Mouse (Mus musculus): ENCODE data around the gene Mmd.
A peak's percentile ranks its signal among the peaks of the same experiment; 100 is the strongest.

Gene Mmd

DNA sequence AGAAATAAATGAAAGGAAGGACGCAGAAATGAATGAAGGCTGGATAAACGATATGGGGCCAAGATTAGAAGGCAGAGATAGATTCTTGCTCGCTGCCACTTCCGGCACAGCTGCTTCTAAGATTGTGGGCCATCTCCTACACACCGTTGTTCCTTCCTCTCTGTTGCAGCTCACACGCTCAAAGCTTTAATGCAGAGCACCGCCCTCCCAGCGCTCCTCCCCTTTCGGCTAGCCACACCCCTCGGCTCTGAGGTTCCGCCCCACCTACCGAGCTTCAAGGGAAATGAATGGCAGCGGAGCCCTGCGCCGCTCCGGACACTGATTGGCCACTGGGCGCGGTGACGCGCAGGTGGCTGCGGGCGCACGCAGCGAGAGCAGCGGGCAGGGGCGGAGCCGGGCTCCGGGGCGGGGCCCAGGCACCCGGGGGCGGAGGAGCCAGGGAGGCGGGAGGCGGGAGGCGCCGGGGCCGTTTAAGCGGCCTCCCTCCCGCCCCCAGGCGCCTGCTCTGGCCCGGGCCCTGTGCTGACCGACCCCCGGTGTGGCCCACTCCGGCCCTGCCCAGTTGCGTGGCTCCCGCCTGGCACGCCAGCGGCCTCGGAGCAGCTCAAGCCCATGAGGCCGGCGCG is at the start of gene Mmd:
TSS of gene Mmd (plus strand) at position 432 of the 626 bp plus-strand sequence.
- DNase-seq (ENCODE audit: low read depth, low spot score): peak; percentile 97

GRCm38 (mm10) chr11:90200826-90201225 is 48.4 kb upstream of the Mmd start:
- DNase-seq (ENCODE audit: low read depth, low spot score): no peak

GRCm38 (mm10) chr11:90214246-90214645 is 35.0 kb upstream of the Mmd start:
- DNase-seq (ENCODE audit: low read depth, low spot score): no peak

GRCm38 (mm10) chr11:90220022-90220645 is 29.1 kb upstream of the Mmd start:
- DNase-seq (ENCODE audit: low read depth, low spot score): no peak

GRCm38 (mm10) chr11:90220750-90221149 is 28.5 kb upstream of the Mmd start:
- DNase-seq (ENCODE audit: low read depth, low spot score): no peak

GRCm38 (mm10) chr11:90224914-90225470 is 24.3 kb upstream of the Mmd start:
- no peak for DNase-seq (ENCODE audit: low read depth, low spot score)

DNA sequence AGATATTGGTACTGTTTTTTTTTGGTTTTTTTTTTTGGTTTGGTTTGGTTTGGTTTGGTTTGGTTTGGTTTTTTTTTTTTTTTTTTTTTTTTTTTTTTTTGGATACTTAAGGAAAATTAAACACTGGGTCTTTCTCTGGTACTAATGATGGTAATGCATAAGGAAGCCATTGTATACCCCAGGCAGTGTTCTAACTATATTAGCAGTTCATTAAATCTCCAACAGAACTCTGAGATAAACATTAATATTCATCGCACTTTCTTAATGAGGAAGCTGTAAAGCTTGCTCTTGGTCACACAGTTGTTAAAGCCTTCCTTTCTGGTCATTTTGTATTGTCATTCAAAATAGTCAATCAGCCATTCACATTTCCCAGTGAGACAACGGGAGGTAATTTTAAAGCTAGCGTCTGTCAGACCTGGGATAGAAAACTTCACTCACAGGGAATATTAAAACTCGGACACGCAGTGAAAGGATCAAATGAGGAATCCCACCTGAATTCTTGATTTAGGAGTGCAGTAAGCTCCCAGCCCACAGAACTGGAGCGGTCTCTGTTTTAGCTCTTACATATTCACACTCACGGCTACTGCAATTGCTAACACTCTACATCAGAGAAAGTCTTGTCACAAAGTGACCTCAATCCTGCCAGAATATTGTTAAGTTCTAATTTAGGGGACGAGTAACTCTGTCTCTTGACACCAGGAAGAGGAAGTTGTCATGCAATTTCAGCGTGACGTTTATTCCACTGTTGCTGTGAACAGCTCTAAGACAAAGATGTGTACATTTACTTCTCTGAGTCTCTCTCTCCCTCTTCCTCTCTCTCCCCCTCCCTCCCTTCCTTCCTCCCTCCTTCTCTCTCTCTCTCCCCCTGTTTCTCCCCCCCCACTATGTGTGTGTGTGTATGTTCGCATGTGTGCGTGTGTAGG is 22.0 kb upstream of the Mmd start:
- DNase-seq (ENCODE audit: low read depth, low spot score): no peak

DNA sequence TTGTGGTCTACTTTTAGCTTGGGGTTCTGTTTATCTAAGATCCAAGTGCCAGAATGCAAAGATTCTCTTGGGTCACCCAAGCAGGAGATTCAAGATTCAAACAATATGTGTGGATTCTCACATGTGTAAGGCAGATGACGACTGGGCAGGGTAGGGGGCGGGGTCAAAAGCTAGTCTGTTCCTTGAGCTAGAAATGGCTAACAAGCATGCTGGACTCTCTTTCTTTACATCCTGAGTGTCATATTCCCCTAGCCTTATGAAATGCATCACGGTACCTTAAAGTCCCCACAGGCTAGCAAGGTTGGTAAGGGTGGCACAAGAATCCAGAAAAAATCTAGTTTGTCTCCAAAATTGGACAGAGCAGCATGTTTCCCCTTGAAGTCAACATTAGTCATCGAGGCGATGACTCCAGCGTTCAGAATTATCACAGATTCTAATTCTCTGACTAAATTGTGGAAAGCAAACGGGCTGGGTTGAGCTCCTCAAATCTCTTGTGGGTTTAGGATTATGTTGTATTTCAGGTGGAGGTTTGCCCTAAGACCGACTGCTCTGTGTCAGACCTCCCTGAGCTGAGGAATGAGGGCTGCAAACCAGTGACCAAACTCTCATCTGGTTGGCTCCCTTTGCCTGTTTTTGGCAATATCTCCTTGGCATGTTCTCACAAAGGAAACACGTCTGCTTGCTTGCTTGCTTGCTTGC is 20.9 kb upstream of the Mmd start:
- DNase-seq (ENCODE audit: low read depth, low spot score): no peak

- DNase-seq (ENCODE audit: low read depth, low spot score): no peak
Measured at GRCm38 (mm10) chr11:90229800-90230199, 19.5 kb upstream of the Mmd start.

DNA sequence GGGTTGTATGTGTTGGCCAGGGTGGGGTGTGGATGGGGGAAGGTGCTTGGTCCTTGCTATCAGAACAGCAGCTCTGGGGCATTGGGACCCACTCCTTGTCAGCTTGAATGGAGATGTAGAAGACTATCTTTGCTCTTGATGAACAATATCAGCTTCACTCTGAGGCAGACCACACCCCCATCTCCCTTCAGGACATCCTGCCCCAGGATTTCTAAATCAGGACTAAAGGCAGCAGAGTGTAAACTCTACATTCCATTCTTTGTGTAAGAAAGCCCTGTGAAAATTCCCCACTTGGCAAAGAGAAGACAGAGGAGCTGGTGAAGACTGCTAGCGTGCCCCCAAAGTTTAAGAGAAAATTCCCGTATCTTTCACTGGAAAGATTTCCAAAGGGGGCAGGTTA is 18.6 kb upstream of the Mmd start:
- no peak for DNase-seq (ENCODE audit: low read depth, low spot score)

DNA sequence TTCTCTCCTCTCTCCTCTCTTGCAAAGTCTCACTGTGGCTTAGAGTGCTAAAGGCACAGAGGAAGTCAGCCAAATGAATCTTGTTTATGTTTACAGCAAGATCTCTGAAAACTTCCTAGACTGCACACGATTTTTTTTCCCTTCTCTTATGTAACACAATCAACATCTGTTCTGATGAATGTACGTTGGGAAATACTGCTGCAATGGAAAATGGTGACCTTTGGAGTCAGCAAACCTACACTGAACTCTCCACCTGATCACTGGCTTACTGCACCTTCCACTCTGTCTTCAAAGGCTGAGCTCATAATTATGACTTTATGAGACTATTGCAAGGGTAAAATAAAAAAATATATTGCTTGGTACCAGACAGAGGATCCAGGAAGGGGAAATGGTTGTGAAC is 17.6 kb upstream of the Mmd start:
- DNase-seq (ENCODE audit: low read depth, low spot score): no peak

- no peak for DNase-seq (ENCODE audit: low read depth, low spot score)
Measured at GRCm38 (mm10) chr11:90232685-90233084, 16.6 kb upstream of the Mmd start.

- DNase-seq (ENCODE audit: low read depth, low spot score): no peak
Measured at GRCm38 (mm10) chr11:90235221-90235620, 14.0 kb upstream of the Mmd start.

DNA sequence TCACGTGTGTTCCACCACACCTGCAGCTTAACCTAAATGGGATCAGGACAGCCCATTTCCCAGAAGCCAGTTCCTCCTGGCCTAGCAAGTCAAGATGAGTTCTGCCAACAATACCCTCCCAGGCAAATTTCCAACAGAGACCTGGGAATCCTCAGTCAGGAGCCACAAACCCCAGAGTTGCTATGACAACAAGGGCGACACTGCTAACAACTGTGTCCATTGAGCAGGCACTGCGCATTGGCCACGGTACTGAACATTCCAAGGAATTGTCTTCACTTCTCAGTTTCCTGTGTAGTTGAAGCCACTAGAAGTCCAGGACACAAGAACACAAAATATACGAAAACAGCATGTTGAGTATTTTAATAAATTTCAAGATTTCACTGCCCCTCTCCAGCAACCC is 11.6 kb upstream of the Mmd start:
- DNase-seq (ENCODE audit: low read depth, low spot score): no peak

GRCm38 (mm10) chr11:90238657-90239056 is 10.6 kb upstream of the Mmd start:
- no peak for DNase-seq (ENCODE audit: low read depth, low spot score)

DNA sequence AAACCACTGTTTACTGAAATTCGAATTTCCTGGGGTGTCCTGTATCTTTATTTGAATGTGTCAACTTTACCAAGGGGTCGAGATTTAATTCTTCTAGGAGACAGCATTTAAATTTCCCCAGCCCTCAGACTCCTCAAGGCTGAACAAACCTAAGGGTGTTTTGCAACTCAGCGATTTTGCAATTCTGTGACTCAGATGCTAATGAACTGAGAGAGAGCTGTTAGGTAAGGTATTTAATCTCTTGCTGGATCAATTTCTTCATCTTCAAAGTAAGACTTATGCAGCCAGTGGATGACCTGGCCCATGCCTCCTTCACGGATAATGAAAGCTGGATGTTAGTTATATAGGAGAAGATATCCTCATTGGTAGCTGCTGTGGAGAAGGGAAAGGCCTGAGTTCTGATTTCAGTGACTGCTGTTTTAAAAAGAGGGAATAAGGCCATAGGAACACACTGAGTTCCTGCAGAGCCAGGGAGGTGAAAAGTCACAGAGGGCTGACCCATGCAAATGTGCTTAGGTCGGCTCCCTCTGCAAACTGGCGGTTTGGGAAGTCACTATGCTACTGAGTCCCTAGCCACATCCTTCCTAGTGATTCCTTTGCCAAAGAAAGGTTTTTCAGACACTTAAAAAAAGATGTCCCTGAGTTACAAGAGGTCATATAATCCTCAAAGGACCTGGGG is 8.5 kb upstream of the Mmd start:
- DNase-seq (ENCODE audit: low read depth, low spot score): no peak

- no peak for DNase-seq (ENCODE audit: low read depth, low spot score)
Measured at GRCm38 (mm10) chr11:90241874-90242273, 7.4 kb upstream of the Mmd start.

GRCm38 (mm10) chr11:90243300-90243699 is 6.0 kb upstream of the Mmd start:
- no peak for DNase-seq (ENCODE audit: low read depth, low spot score)

GRCm38 (mm10) chr11:90245630-90246029 is 3.6 kb upstream of the Mmd start:
- no peak for DNase-seq (ENCODE audit: low read depth, low spot score)

DNA sequence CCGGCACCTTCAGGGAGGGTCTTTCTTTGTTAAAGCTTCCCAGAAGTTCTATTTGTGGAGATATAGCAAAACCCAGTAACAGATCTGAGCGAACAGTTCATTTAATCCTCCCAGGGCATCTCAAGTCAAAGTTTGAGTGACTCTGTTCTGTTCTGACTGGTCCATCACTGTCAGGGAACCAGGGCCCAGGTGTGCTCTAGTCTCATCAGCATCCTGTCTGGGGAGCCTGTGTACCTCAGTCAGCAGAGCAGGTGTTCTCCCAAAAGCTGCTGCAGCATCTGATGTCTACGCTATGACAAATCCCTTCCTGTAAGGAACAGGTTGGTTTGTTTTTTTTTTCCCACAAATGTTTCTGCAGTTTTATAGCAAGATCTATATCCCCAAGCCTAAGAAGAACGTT is 2.6 kb upstream of the Mmd start:
- no peak for DNase-seq (ENCODE audit: low read depth, low spot score)

DNA sequence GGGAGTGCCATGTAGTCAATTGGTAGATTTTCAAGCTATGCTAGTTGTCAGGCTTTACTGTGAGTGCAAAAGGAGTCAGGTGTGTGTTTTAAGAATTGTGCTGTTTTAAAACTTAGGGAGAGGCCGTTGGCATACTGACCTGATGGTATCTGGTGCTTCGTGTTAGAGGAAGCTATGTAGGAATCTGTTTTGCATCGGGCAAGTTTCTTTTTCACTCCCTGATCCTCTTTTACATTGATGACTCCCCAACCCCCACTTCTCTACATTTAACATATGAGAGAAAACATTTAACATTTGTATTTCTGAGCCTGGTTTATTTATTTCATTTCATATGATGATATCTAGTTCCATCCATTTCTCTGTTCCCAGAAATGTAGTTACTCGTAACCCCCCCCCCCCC is 1.5 kb upstream of the Mmd start:
- no peak for DNase-seq (ENCODE audit: low read depth, low spot score)
